Mouse (Mus musculus): ENCODE results near the gene Cir1. TPM values are rescaled to one million over a fixed set of nuclear protein-coding genes. Genes with fewer than 3 reads are reported as not detected.

Cir1 gene
- polyA plus RNA-seq, 1 experiment from 2014 or later = 14.7 TPM

- H3K27me3 ChIP-seq (replicated peaks; ENCODE audit: control insufficient read depth, insufficient read depth, low read length) = peaks cover 68% of the 10 kb centered on the region
- H3K27ac ChIP-seq (ENCODE audit: low read length) = no peak overlapping the region
- no peaks in the 10 kb centered on the region for H3K36me3 ChIP-seq (ENCODE audit: control insufficient read depth, insufficient read depth, low read length)
- H3K9me3 ChIP-seq (ENCODE audit: control insufficient read depth, low read length) = no peaks in the 10 kb centered on the region
- H3K9ac ChIP-seq (ENCODE audit: low read depth, low read length) = no peak overlapping the region
- ATAC-seq = no peak
- peaks cover 46% of the 10 kb centered on the region for H3K4me1 ChIP-seq (ENCODE audit: control insufficient read depth, insufficient read depth, low read length)
- WGBS = 3% methylated on average over 6 of the region's 6 CpGs
- no peak overlapping the region for H3K4me3 ChIP-seq (ENCODE audit: low read length)
- no peak overlapping the region for H3K4me2 ChIP-seq (ENCODE audit: low read depth, low read length)
Measured at GRCm38 (mm10) chr2:73276141-73276571, 36.3 kb downstream of the Cir1 start.

- Histone ChIP-seq H3K4me2 (ENCODE audit: low read depth, low read length) (no peak overlapping the region), H3K4me1 (ENCODE audit: control insufficient read depth, insufficient read depth, low read length) (peaks cover 42% of the 10 kb centered on the region), H3K27me3 (replicated peaks; ENCODE audit: control insufficient read depth, insufficient read depth, low read length) (peaks cover 68% of the 10 kb centered on the region), H3K9me3 (ENCODE audit: control insufficient read depth, low read length) (no peaks in the 10 kb centered on the region), H3K36me3 (ENCODE audit: control insufficient read depth, insufficient read depth, low read length) (no peaks in the 10 kb centered on the region), H3K4me3 (ENCODE audit: low read length) (no peak overlapping the region), H3K9ac (ENCODE audit: low read depth, low read length) (no peak overlapping the region), H3K27ac (ENCODE audit: low read length) (no peak overlapping the region)
- 13% methylated on average over 8 of the region's 8 CpGs for WGBS
- no peak for ATAC-seq
Measured at GRCm38 (mm10) chr2:73275261-73276040, 37.0 kb downstream of the Cir1 start.

- Histone ChIP-seq H3K4me3 (ENCODE audit: low read length) (peak overlapping the region; percentile 42), H3K9ac (ENCODE audit: low read depth, low read length) (0 out of 2 replicates have a peak overlapping the region, but pooled peaks have one; percentile 29), H3K9me3 (ENCODE audit: control insufficient read depth, low read length) (no peaks in the 10 kb centered on the region), H3K27me3 (replicated peaks; ENCODE audit: control insufficient read depth, insufficient read depth, low read length) (peaks cover 74% of the 10 kb centered on the region), H3K4me2 (ENCODE audit: low read depth, low read length) (peak overlapping the region; percentile 69), H3K27ac (ENCODE audit: low read length) (no peak overlapping the region), H3K36me3 (ENCODE audit: control insufficient read depth, insufficient read depth, low read length) (no peaks in the 10 kb centered on the region), H3K4me1 (ENCODE audit: control insufficient read depth, insufficient read depth, low read length) (peaks cover 39% of the 10 kb centered on the region)
- peak; percentile 61 for ATAC-seq
- under 1% methylated on average over 88 of the region's 88 CpGs for WGBS
Measured at GRCm38 (mm10) chr2:73274119-73274920, 38.2 kb downstream of the Cir1 start.

- Histone ChIP-seq H3K4me2 (ENCODE audit: low read depth, low read length) (peak overlapping the region; percentile 69), H3K4me1 (ENCODE audit: control insufficient read depth, insufficient read depth, low read length) (peaks cover 33% of the 10 kb centered on the region), H3K9me3 (ENCODE audit: control insufficient read depth, low read length) (no peaks in the 10 kb centered on the region), H3K27me3 (replicated peaks; ENCODE audit: control insufficient read depth, insufficient read depth, low read length) (peaks cover 69% of the 10 kb centered on the region), H3K9ac (ENCODE audit: low read depth, low read length) (peak overlapping the region; percentile 19), H3K27ac (ENCODE audit: low read length) (no peak overlapping the region), H3K4me3 (ENCODE audit: low read length) (peak overlapping the region; percentile 42), H3K36me3 (ENCODE audit: control insufficient read depth, insufficient read depth, low read length) (no peaks in the 10 kb centered on the region)
- WGBS = under 1% methylated on average over 106 of the region's 110 CpGs
- peak; percentile 46 for ATAC-seq
Measured at GRCm38 (mm10) chr2:73273249-73274118, 39.0 kb downstream of the Cir1 start.

GRCm38 (mm10) chr2:73272351-73273248 lies 39.9 kb downstream of the Cir1 start:
- Histone ChIP-seq H3K27me3 (replicated peaks; ENCODE audit: control insufficient read depth, insufficient read depth, low read length) (peaks cover 71% of the 10 kb centered on the region), H3K27ac (ENCODE audit: low read length) (no peak overlapping the region), H3K9me3 (ENCODE audit: control insufficient read depth, low read length) (no peaks in the 10 kb centered on the region), H3K4me2 (ENCODE audit: low read depth, low read length) (peak overlapping the region; percentile 69), H3K9ac (ENCODE audit: low read depth, low read length) (peak overlapping the region; percentile 19; the same call in 1 of the 2 replicates), H3K4me1 (ENCODE audit: control insufficient read depth, insufficient read depth, low read length) (peaks cover 31% of the 10 kb centered on the region), H3K4me3 (ENCODE audit: low read length) (peak overlapping the region; percentile 42), H3K36me3 (ENCODE audit: control insufficient read depth, insufficient read depth, low read length) (no peaks in the 10 kb centered on the region)
- under 1% methylated on average over 55 of the region's 55 CpGs for WGBS
- no peak for ATAC-seq

- H3K4me3 ChIP-seq (ENCODE audit: low read length) = peak within 1 kb of the TSS; percentile 42
- WGBS = under 1% methylated on average over 47 of the region's 48 CpGs
- ATAC-seq = 0 out of 2 replicates have a peak, but pooled peaks have one; percentile 14
- peaks cover 70% of the 10 kb centered on the region for H3K27me3 ChIP-seq (replicated peaks; ENCODE audit: control insufficient read depth, insufficient read depth, low read length)
- H3K4me2 ChIP-seq (ENCODE audit: low read depth, low read length) = peak within 1 kb of the TSS; percentile 69
- no peak within 1 kb of the TSS for H3K27ac ChIP-seq (ENCODE audit: low read length)
- H3K9me3 ChIP-seq (ENCODE audit: control insufficient read depth, low read length) = no peaks in the 10 kb centered on the region
- H3K4me1 ChIP-seq (ENCODE audit: control insufficient read depth, insufficient read depth, low read length) = peaks cover 27% of the 10 kb centered on the region
- no peaks in the 10 kb centered on the region for H3K36me3 ChIP-seq (ENCODE audit: control insufficient read depth, insufficient read depth, low read length)
- H3K9ac ChIP-seq (ENCODE audit: low read depth, low read length) = no peak within 1 kb of the TSS; the same call in 1 of the 2 replicates
Measured at GRCm38 (mm10) chr2:73271459-73272161, 40.9 kb downstream of the Cir1 start, which contains the start of gene Sp9. TSS of gene Sp9 (plus strand) at chr2:73271925.

- WGBS = 2% methylated on average over 38 of the region's 38 CpGs
- Histone ChIP-seq H3K4me3 (ENCODE audit: low read length) (no peak overlapping the region; the same call in 1 of the 2 replicates), H3K4me1 (ENCODE audit: control insufficient read depth, insufficient read depth, low read length) (peaks cover 27% of the 10 kb centered on the region), H3K27ac (ENCODE audit: low read length) (no peak overlapping the region), H3K9me3 (ENCODE audit: control insufficient read depth, low read length) (no peaks in the 10 kb centered on the region), H3K27me3 (replicated peaks; ENCODE audit: control insufficient read depth, insufficient read depth, low read length) (peaks cover 73% of the 10 kb centered on the region), H3K36me3 (ENCODE audit: control insufficient read depth, insufficient read depth, low read length) (no peaks in the 10 kb centered on the region), H3K9ac (ENCODE audit: low read depth, low read length) (no peak overlapping the region), H3K4me2 (ENCODE audit: low read depth, low read length) (no peak overlapping the region)
- no peak for ATAC-seq
Measured at GRCm38 (mm10) chr2:73270593-73271458, 41.7 kb downstream of the Cir1 start.
